Mouse (Mus musculus) ES-Bruce4 (cell line): ENCODE data around the gene Gsto2.

ENCODE experiments used
- EP300 ChIP-seq: IDR thresholded peaks from 2 replicates; pipeline ENCODE4 v1.6.1; 2011; ENCODE audit warnings: low read depth, low read length; ENCODE audit not compliant: insufficient read depth
- POLR2A ChIP-seq: IDR thresholded peaks from one replicate; pipeline ENCODE4 v1.8.1; 2011; ENCODE audit warnings: low read length; ENCODE audit not compliant: insufficient read depth

GRCm38 (mm10) chr19:47910117-47910618 is 44.8 kb downstream of the Gsto2 start:
- TF ChIP-seq POLR2A (no peak), EP300 (no peak)
